Mouse (Mus musculus): ENCODE measurements around the gene BC030500. TPM values are rescaled to one million over a fixed set of nuclear protein-coding genes. Genes with fewer than 3 reads are reported as not detected.

BC030500 gene
- polyA plus RNA-seq, 1 experiment = 13.6 TPM

GRCm38 (mm10) chr8:58957195-58957739, 45.7 kb downstream of the BC030500 start:
- peak; percentile 69 for DNase-seq (ENCODE audit: low read depth)
- TF ChIP-seq CTCF (IDR thresholded peaks at IDR 0.05; ENCODE audit: borderline replicate concordance, extremely low read depth, insufficient read depth, insufficient read length) = no peak

Other genes starting within 250 kb of the BC030500 start
- 3.4 and 9.0 TPM in 2 replicates for gene Galntl6, start 885 bp downstream of the BC030500 start, polyA plus RNA-seq (2012; rRNA removed)